Mouse (Mus musculus): ENCODE measurements around the gene Wscd1. TPM values are rescaled to one million over a fixed set of nuclear protein-coding genes. Genes with fewer than 3 reads are reported as not detected.

Gene Wscd1
- not detected for polyA plus RNA-seq (2017; shearing (Covaris generic))

GRCm38 (mm10) chr11:71749671-71750070, at the start of gene Wscd1:
Wscd1 (plus strand) TSS chr11:71749920.

